Mouse (Mus musculus) heart, postnatal 36 days (tissue): ENCODE results near the gene Radil. TPM values are rescaled to one million over a fixed set of nuclear protein-coding genes. Genes with fewer than 3 reads are reported as not detected.

ENCODE experiments used
- DNase-seq, 2 experiments: peaks; one replicate each; pipeline ENCODE4 v3.0.0; 2021 to 2022
- intact Hi-C: fragments of 180-260 bp; cut with DNase I; formaldehyde crosslinking; loops from one replicate; pipeline ENCODE4 v1.15.1; 2025
- total RNA-seq, 2 experiments: library from RNA; stranded (reverse); gene quantifications; 2 replicates each; pipeline ENCODE4 v1.2.3; 2021

The Radil gene
- total RNA-seq, 2 experiments from 2014 or later: 1.3 to 1.7 TPM

DNA sequence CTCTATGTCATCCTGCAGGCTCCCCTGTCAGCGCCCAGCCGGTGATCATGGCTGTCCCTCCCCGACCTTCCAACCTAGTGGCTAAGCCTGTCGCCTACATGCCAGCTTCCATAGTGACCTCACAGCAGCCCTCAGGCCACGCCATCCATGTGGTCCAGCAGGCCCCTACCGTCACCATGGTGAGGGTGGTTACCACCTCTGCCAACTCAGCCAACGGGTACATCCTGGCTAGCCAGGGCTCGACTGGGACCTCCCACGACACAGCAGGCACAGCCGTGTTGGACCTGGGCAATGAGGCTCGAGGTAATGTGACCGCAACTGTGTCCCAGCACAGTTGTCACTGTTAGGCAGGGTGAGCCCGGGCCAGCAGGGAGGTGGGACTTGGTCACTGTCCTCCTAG, 97.2 kb downstream of the Radil start:
- intact Hi-C loops: no loop called here
- DNase-seq: no peak

DNA sequence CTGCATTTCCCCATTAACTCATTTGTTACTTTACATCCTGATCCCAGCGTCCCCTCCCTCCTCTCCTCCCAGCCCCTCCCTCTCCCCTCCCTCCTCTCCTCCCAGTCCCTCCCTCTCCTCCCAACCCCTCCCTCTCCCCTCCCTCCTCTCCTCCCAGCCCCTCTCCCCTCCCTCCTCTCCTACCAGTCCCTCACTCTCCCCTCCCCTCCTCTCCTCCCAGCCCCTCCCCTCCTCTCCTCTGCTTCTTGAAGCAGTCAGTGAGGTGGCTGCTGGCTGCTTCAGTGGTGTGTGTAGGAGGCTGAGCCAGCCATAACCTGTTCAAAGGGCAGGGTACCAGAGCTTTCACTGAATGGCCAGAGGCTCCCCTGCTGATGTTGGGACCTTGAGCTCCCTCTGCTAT, 99.1 kb downstream of the Radil start:
- intact Hi-C loops: no loop called here
- DNase-seq: no peak

DNA sequence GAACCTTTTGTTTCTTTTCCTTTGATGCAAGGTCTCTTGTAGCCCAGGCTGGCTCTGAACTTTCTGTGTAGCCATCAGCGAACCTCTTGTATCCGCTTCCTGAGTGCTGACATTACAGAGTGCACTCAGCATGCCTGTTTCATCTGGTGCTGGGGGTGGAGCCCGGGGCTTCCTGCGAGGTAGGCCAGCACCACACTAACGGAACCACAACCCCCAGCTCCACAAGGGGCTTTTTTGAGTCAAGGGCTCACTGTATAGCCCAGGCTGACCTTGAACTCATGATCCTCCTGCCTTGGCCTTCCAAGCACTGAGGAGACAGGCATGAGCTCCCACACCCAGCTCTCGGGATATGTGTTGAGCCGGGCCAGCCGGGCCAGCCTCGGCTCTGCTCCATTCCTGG, 100.1 kb downstream of the Radil start:
- DNase-seq: no peak
- intact Hi-C loops: no loop called here

DNA sequence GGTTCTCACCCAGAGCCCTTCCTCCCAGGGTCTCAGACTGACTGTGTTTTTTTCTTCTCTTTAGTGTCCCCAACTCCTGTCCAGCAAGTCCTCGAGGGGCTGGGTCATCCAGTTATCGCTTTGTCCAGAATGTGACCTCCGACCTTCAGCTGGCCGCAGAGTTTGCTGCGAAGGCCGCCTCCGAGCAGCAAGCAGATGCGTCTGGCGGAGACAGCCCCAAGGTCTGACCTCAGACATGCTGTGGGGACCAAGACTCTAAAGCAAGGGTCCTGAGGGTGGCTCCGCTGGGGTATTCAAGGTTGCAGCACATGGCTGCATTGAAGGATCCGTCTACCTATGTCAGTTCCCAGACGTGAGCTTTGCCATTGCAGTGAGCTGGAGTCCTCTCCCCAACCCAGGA, 102.3 kb downstream of the Radil start:
- intact Hi-C loops: loop anchor here (1.0 to 10.0 kb wide), 6 partner anchors 46 to 1604 kb away; partner anchors contain the start of gene Sdk1
- no peak for DNase-seq

DNA sequence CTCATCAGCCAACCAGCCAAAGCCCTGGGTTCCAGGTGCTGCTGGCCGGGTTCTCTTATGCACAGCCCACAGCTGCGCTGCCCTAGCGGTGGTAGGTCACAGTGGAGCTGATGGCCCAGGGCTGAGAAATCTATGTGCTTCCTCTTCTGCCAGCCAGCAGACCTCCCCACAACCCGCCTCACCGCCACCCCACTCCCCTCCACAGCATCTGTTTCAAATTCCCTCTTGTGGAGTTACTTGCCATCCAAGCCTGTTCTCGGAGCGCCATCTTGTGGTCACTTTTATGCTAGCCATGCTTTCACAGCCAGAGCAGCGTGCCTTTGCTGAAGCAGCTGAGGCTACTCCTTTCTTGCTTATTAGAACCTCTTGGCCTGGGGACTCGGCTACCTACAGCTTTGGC, 102.8 kb downstream of the Radil start:
- intact Hi-C loops: loop anchor here (1.0 to 10.0 kb wide), 6 partner anchors 45 to 1603 kb away; partner anchors contain the start of gene Sdk1
- peak; percentile 90 to 93 for DNase-seq

DNA sequence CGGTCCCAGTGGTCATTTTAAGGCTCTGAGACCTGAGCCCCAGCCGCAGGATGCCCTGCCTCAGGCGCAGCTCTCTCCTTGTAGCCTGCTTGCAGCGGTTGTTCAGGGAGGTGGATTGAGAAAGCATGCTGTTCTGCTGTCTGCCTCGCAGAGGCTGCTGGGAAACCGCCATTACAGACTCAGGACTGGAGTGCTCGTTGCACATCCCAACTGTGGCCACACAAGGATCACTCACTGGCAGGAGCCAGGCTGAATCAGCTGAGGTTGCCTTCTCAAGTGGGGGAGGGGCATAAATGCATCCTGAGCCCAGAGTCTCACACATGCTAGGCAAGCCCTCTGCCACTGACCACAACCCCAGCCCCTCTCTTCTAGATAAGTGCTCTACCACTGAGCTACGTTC, 105.2 kb downstream of the Radil start:
- DNase-seq: no peak

DNA sequence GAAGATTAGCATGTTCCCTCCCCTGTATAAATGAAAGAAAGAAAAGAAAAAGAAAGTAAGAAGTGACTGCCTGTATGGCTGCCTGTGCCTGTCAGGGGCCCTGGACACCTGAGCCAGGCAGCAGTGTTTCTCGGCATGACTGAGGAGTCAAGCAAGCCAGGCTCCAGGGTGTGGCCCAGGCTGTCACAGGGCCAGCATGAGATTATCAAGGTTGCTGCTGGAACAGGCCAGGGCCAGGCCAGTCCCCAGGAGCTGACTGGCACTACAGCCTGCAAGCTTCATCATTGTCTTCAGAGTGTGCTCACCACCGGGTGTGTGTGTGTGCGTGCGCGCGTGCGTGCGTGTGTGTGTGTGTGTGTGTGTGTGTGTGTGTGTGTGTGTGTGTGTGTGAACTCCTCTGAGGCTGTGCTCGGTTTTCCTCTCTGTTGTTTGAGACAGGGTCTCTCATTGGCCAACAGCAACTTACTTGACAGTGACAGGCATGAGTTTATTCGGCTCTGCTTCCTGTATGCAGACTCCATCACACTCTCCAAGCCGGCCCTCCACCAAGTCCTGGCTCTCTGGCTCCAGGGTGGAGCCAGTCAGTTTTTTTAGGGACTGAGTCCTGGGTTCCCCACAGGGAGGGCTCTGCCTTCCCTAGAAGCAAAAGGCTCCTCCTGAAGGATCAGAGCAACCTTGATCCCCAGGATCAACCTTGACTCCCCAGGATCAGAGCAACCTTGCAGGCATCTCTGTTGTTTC, 105.9 kb downstream of the Radil start:
- intact Hi-C loops: loop anchor here (10.0 kb wide), 2 partner anchors 1200 to 1600 kb away; partner anchors contain the start of gene Sdk1
- DNase-seq: no peak

More for the DNA sequence above, 105.2 kb downstream of the Radil start:
- intact Hi-C loops: loop anchor here (10.0 kb wide), 2 partner anchors 1201 to 1601 kb away; partner anchors contain the start of gene Sdk1

DNA sequence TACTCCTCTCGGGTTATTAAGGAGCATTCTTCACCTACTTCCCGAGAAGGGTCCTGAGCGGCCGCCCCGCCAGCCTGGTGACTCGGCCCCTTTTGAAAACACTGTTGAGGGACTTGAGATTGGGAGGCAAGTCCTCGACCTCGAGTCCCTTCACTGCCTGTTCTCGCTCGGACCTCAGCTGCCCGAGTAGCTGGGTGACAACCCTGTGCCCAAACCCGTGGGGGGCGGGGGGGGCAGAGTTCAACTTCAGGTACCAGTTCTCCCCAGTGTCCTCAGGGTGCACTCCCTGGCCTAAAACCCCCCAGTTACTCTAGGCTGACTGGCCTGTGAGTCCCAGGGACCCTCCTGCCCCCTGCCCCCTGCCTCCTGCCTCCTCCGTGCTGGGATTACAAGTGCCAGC, 106.9 kb downstream of the Radil start:
- intact Hi-C loops: loop anchor here (10.0 kb wide), 2 partner anchors 1199 to 1599 kb away; partner anchors contain the start of gene Sdk1
- DNase-seq: no peak

DNA sequence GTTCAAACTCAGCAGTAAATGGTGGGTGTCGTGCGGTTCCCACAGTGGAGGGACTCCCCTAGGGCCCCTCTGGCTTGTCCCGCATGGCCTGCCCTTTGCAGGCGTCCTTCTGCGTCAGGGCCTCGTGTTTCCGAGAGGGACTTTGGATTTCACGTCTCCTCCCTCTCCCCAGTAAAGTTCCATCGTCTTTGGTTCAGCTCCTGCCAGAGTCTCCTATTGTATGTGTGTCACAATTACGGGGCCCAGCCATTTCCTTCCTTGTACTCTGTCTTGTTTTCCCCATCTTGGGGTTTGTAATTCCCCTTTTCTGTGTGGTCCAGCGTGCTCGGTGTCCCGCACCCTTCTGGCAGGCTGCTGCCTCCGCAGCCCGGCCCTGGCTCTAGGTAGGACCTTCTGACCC, 107.4 kb downstream of the Radil start:
- intact Hi-C loops: loop anchor here (10.0 kb wide), 2 partner anchors 1199 to 1599 kb away; partner anchors contain the start of gene Sdk1
- DNase-seq: no peak

DNA sequence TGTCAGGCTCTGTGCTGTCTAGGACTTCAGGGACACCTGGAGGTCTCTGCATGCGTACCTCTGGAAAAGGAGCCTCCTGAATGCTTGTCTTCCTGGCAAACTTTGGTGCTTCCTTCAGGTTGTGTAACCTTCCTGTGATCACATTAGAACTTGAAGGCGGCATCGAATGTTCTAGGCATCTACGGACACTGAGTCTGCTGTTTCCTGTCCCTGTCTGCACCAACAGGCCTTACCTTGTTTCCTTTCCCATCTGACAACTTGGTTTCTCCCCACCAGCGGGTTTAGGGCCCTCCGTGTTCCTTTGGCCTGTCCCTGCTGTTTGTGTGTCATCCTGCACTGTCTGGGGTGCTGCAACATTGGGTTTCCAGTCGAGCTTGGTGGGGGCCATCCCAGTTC, 108.9 kb downstream of the Radil start:
- intact Hi-C loops: loop anchor here (10.0 kb wide), 2 partner anchors 1197 to 1597 kb away; partner anchors contain the start of gene Sdk1

DNA sequence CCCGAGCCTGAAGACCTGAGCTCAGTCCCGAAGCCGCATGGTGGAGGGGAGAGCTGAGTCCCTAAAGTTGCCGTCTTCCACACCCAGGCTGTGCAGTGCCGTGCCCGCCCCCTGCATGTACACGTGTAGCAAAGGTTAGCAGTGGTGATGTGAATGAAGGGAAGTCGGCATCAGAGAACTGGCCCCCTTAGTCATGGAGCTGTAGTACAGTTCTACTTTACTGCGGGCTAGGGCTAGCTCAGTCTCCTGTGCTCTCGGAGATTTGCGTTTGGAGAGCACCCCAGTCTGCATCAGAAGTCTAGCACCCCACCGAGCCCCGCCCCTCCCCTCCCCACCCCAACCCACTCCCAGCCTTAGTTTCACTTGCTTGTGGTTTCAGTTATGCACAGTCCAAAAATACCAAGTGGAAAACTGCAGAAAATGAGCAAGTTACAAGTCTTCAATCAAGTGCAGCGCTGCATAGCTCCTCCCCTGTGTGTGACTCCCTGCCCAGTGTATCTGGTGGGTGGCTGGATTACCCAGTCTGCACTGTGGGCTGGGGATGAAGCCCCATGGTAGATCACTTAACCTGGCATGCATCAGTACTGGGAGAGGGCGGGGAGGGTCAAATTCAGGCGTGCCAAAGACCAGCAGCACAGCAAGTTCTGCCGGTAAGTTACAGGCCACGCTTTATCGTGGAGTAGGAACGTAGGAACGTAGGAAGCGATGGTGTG, 109.4 kb downstream of the Radil start:
- DNase-seq: no peak
- intact Hi-C loops: loop anchor here (2.0 to 10.0 kb wide), 3 partner anchors 39 to 1597 kb away; partner anchors contain the start of gene Sdk1

More for the DNA sequence above, 108.9 kb downstream of the Radil start:
- no peak for DNase-seq

DNA sequence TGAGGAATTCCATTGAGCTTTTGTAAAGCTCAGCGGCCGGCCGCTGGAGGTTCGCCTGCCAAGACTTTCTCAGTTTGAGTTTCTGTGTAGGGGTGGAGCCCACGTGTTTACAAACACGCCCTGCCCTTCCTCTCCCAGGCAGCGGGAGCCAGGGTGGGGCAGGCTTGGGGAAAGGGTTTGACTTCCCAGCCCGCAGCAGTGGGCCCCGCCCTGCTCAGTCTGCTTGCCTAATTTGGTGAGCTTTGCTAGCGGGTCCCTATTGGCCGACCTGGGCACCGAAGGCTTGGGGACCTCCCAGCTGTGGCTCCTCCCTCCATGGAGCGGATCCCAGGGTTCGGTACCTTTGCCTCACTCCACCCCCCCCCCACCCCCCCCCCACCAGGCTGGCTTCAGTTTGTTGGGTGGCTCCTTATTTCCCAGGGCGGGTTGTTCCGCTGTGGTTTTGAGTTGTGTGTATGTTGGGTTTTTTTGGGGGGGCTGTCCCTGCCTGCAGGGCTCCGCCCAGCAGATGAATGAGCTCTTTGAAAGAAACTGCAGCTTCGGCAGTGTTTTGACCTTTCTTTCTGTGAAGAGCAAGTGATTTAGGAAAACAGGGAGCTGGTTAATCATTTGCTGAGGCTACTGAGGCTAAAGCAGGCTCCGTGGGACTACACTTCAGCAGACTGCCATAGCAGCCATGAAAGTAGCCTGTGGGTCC, 110.3 kb downstream of the Radil start:
- peak; percentile 90 to 91 for DNase-seq
- intact Hi-C loops: loop anchor here (2.0 to 10.0 kb wide), 3 partner anchors 38 to 1596 kb away; partner anchors contain the start of gene Sdk1

DNA sequence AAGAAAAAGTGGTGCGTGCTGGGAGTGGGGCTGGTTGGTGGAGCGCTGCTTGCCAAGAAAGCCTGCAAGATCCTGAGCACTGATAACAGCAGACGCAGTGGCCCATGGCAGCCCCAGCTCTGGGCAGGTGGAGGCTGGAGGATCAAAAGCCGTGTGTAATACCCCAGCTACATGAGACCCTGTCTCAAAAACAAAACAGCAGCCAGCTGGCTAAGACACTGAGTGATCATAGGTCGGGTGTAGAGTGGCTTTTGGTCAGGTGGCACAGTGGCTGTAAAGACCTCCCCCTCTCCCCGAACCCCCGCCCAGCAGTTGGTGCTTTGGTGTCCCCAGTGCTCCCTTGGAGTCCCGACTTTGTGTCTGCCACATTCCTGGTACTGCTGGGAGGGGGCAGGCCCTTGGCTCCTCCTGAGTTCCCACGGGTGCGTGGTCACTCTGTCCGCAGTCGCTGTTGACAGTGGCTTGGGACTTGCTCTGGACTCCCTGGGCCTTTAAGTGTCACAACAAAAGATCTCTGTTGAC, 110.9 kb downstream of the Radil start:
- DNase-seq: no peak
- intact Hi-C loops: loop anchor here (2.0 to 10.0 kb wide), 3 partner anchors 37 to 1595 kb away; partner anchors contain the start of gene Sdk1

DNA sequence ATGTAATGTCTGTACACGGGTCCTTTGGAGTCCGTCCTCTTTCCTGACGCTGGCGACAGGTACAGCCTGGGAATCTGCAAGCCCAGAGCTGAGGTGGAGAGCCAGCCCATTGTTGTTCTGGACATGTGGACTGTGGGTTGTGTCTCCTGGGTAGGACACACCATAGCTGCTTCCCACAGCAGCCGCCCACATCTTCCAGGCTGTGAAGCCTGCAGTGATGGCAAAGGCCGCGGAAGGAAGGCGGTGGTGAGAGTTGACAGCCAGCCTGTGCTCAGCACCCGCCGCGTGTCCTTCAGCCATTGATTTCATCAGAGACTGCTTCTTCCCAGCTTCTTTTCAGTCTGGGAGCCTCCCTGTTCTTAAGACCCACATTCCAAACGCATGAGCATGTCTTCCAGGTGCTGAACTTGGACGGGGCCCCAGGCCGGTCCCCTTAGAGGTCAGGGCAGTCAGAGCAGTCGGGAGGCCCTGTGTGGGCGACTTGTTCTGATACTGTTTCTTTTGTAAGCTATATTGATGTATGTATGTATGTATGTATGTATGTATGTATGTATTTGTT, 112.4 kb downstream of the Radil start:
- no peak for DNase-seq
- intact Hi-C loops: loop anchor here (1.0 kb wide), 1 partner anchor 11 kb away; no protein-coding TSS in a partner anchor

DNA sequence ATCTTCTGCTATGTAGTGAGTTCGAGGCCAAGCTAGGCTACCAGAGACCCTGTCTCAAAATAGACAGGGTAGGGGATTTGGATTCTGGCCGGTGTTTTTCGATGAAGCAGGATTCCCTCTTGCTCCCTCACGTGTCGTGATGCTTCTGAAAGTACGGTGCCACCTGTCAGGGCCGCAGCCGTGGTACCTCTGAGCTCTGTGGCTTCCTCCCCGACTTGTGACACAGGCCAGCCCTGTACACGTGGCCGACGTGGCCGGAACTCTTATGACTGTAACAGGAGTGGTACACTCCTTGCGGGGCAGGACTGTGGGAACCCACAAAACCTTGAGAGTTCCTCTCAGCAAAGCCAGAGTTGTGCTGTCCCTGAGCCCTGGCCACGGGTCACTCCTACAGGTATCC, 115.2 kb downstream of the Radil start:
- DNase-seq: no peak
- intact Hi-C loops: no loop called here

Other genes starting within 250 kb of the Radil start
- 10 to 100 TPM; 15.7 to 15.8 TPM for gene Foxk1, start 149.6 kb downstream of the Radil start, total RNA-seq
- 1 to 10 TPM; 6.2 to 6.4 TPM for gene Ap5z1, start 87.2 kb downstream of the Radil start, total RNA-seq
- under 1 TPM in 1 of 2 experiments, not detected in 1; 0.14 TPM for gene Papolb, start 21.0 kb downstream of the Radil start, total RNA-seq
- under 1 TPM in 1 of 2 experiments, not detected in 1; 0.28 TPM for gene Mmd2, start 57.7 kb upstream of the Radil start, total RNA-seq
- 10 to 100 TPM; 41.0 to 45.1 TPM for gene Wipi2, start 76.6 kb upstream of the Radil start, total RNA-seq
- gene Slc29a4, start 141.4 kb upstream of the Radil start, total RNA-seq: under 1 TPM; 0.08 to 0.25 TPM